Mouse (Mus musculus) bone marrow macrophage, adult 2 months (primary cell): ENCODE results near the gene Hmga1b.

ENCODE experiments used
- CTCF ChIP-seq: IDR thresholded peaks from 2 replicates; pipeline ENCODE4 v1.5.1; 2012; ENCODE audit warnings: low read depth, mild to moderate bottlenecking, low read length, moderate library complexity
- POLR2A ChIP-seq: IDR thresholded peaks from 2 replicates; pipeline ENCODE4 v1.6.1; 2012; ENCODE audit warnings: mild to moderate bottlenecking, low read depth, low read length, borderline replicate concordance

GRCm38 (mm10) chr11:120719242-120719641, 43.4 kb upstream of the Hmga1b start:
- TF ChIP-seq CTCF (no peak), POLR2A (no peak)
